Mouse (Mus musculus) heart, embryonic 13.5 days (tissue): ENCODE results near the gene Hrc. TPM values are rescaled to one million over a fixed set of nuclear protein-coding genes. Genes with fewer than 3 reads are reported as not detected.

Experiments
- ATAC-seq: fragments of 200-750 bp; cut with Nextera tagmentation; 2 replicates; pipeline ENCODE4 v1.8.0; 2017; ENCODE audit warnings: moderate TSS enrichment; ENCODE audit not compliant: insufficient number of reproducible peaks, low FRiP score, low TSS enrichment; ENCODE audit errors: extremely low read depth
- H3K27ac ChIP-seq: fragments of 300-500 bp; sonication (generic); replicated peaks from 2 replicates; pipeline ENCODE4 v1.5.1; 2015; ENCODE audit warnings: moderate library complexity, mild to moderate bottlenecking, inconsistent platforms
- H3K27me3 ChIP-seq: fragments of 300-500 bp; sonication (generic); replicated peaks from 2 replicates; pipeline ENCODE4 v1.6.1; 2015; ENCODE audit warnings: mild to moderate bottlenecking, inconsistent platforms
- H3K36me3 ChIP-seq: fragments of 300-500 bp; sonication (generic); 2 replicates; pipeline ENCODE4 v1.6.1; 2015; ENCODE audit warnings: mild to moderate bottlenecking, inconsistent platforms
- H3K4me1 ChIP-seq: fragments of 300-500 bp; sonication (generic); 2 replicates; pipeline ENCODE4 v1.6.1; 2015; ENCODE audit warnings: inconsistent platforms
- H3K4me2 ChIP-seq: fragments of 300-500 bp; sonication (generic); 2 replicates; pipeline ENCODE4 v1.6.1; 2015; ENCODE audit warnings: inconsistent platforms, mild to moderate bottlenecking, moderate library complexity
- H3K4me3 ChIP-seq: fragments of 300-500 bp; sonication (generic); 2 replicates; pipeline ENCODE4 v1.5.1; 2015; ENCODE audit warnings: moderate library complexity, mild to moderate bottlenecking, inconsistent platforms
- H3K9ac ChIP-seq: fragments of 300-500 bp; sonication (generic); 2 replicates; pipeline ENCODE4 v1.6.1; 2015; ENCODE audit warnings: inconsistent platforms, mild to moderate bottlenecking, moderate library complexity
- H3K9me3 ChIP-seq: fragments of 300-500 bp; sonication (generic); 2 replicates; pipeline ENCODE4 v1.6.1; 2016; ENCODE audit warnings: inconsistent platforms
- WGBS: fragments of 180-500 bp; shearing (Covaris S2); methylation state at CpG from one replicate; pipeline ENCODE4 v1.1.7; 2015; ENCODE audit warnings: mixed read lengths; 5-methylcytosine and 5-hydroxymethylcytosine counted together
- polyA plus RNA-seq: library from polyadenylated mRNA; unstranded; fragments of >200 nt; fragmentation: Nextera tagmentation; extraction: Ambion mirVana; gene quantifications from 2 replicates; pipeline ENCODE4 v1.2.1, GENCODE M21; 2015

Hrc gene
- polyA plus RNA-seq, 1 experiment from 2014 or later = 24.2 TPM

- 32% methylated on average over 10 of the region's 10 CpGs for WGBS
- peak overlapping the region; percentile 61; the same call in 1 of the 2 replicates for H3K27ac ChIP-seq
- no peaks in the 10 kb centered on the region for H3K9me3 ChIP-seq
- peaks cover 59% of the 10 kb centered on the region for H3K36me3 ChIP-seq
- H3K4me2 ChIP-seq = no peak overlapping the region
- peak overlapping the region; percentile 33; the same call in 1 of the 2 replicates for H3K9ac ChIP-seq
- no peak for ATAC-seq
- peaks cover 21% of the 10 kb centered on the region for H3K4me1 ChIP-seq
- H3K27me3 ChIP-seq = no peaks in the 10 kb centered on the region
- H3K4me3 ChIP-seq = no peak overlapping the region
Measured at GRCm38 (mm10) chr7:45312686-45313453, 22.2 kb upstream of the Hrc start.

- no peak overlapping the region for H3K4me2 ChIP-seq
- peaks cover 21% of the 10 kb centered on the region for H3K4me1 ChIP-seq
- H3K9ac ChIP-seq = peak overlapping the region; percentile 33; the same call in 1 of the 2 replicates
- H3K9me3 ChIP-seq = no peaks in the 10 kb centered on the region
- no peaks in the 10 kb centered on the region for H3K27me3 ChIP-seq
- H3K4me3 ChIP-seq = no peak overlapping the region
- H3K36me3 ChIP-seq = peaks cover 59% of the 10 kb centered on the region
- ATAC-seq = no peak
- whole genome bisulfite sequencing = 40% methylated on average over 9 of the region's 9 CpGs
- H3K27ac ChIP-seq = peak overlapping the region; percentile 61
Measured at GRCm38 (mm10) chr7:45313495-45313894, 21.6 kb upstream of the Hrc start.

GRCm38 (mm10) chr7:45315182-45315701 lies 19.8 kb upstream of the Hrc start:
- peaks cover 21% of the 10 kb centered on the region for H3K4me1 ChIP-seq
- no peaks in the 10 kb centered on the region for H3K9me3 ChIP-seq
- no peak for ATAC-seq
- 80% methylated on average over 10 of the region's 10 CpGs for WGBS
- H3K27ac ChIP-seq = no peak overlapping the region
- no peak overlapping the region for H3K9ac ChIP-seq
- peaks cover 61% of the 10 kb centered on the region for H3K36me3 ChIP-seq
- no peaks in the 10 kb centered on the region for H3K27me3 ChIP-seq
- no peak overlapping the region for H3K4me3 ChIP-seq
- no peak overlapping the region for H3K4me2 ChIP-seq

GRCm38 (mm10) chr7:45316536-45316935 lies 18.6 kb upstream of the Hrc start:
- H3K27ac ChIP-seq = no peak overlapping the region
- no peaks in the 10 kb centered on the region for H3K9me3 ChIP-seq
- no peaks in the 10 kb centered on the region for H3K27me3 ChIP-seq
- no peak overlapping the region for H3K4me3 ChIP-seq
- H3K9ac ChIP-seq = no peak overlapping the region
- ATAC-seq = no peak
- peaks cover 62% of the 10 kb centered on the region for H3K36me3 ChIP-seq
- 85% methylated on average over 14 of the region's 14 CpGs for WGBS
- H3K4me2 ChIP-seq = no peak overlapping the region
- peaks cover 21% of the 10 kb centered on the region for H3K4me1 ChIP-seq

- Histone ChIP-seq H3K4me2 (no peak overlapping the region), H3K9ac (no peak overlapping the region), H3K27me3 (no peaks in the 10 kb centered on the region), H3K4me3 (no peak overlapping the region), H3K36me3 (peaks cover 88% of the 10 kb centered on the region), H3K27ac (no peak overlapping the region), H3K9me3 (peaks cover 3% of the 10 kb centered on the region; the same call in 1 of the 2 replicates), H3K4me1 (no peaks in the 10 kb centered on the region)
- WGBS = 80% methylated on average over 4 of the region's 4 CpGs
- ATAC-seq = no peak
Measured at GRCm38 (mm10) chr7:45322245-45322644, 12.8 kb upstream of the Hrc start.

- H3K27me3 ChIP-seq = no peaks in the 10 kb centered on the region
- 84% methylated on average over 5 of the region's 5 CpGs for WGBS
- no peak overlapping the region for H3K4me2 ChIP-seq
- H3K4me1 ChIP-seq = 0 out of 2 replicates have a peak, but pooled peaks cover 3% of the 10 kb centered on the region
- peaks cover 3% of the 10 kb centered on the region; the same call in 1 of the 2 replicates for H3K9me3 ChIP-seq
- H3K27ac ChIP-seq = no peak overlapping the region
- H3K4me3 ChIP-seq = no peak overlapping the region
- peaks cover 82% of the 10 kb centered on the region for H3K36me3 ChIP-seq
- no peak for ATAC-seq
- no peak overlapping the region for H3K9ac ChIP-seq
Measured at GRCm38 (mm10) chr7:45323069-45323468, 12.0 kb upstream of the Hrc start.

GRCm38 (mm10) chr7:45325800-45326199 lies 9.3 kb upstream of the Hrc start:
- H3K4me2 ChIP-seq = no peak overlapping the region
- H3K4me1 ChIP-seq = peaks cover 15% of the 10 kb centered on the region
- ATAC-seq = no peak
- H3K9me3 ChIP-seq = peaks cover 3% of the 10 kb centered on the region; the same call in 1 of the 2 replicates
- no peak overlapping the region for H3K9ac ChIP-seq
- H3K27ac ChIP-seq = no peak overlapping the region
- peaks cover 63% of the 10 kb centered on the region for H3K36me3 ChIP-seq
- no peaks in the 10 kb centered on the region for H3K27me3 ChIP-seq
- H3K4me3 ChIP-seq = no peak overlapping the region

- peaks cover 3% of the 10 kb centered on the region; the same call in 1 of the 2 replicates for H3K9me3 ChIP-seq
- no peak for ATAC-seq
- H3K4me3 ChIP-seq = no peak overlapping the region
- WGBS = 52% methylated on average over 13 of the region's 13 CpGs
- H3K4me2 ChIP-seq = peak overlapping the region; percentile 18; the same call in 1 of the 2 replicates
- H3K36me3 ChIP-seq = peaks cover 36% of the 10 kb centered on the region
- H3K4me1 ChIP-seq = peaks cover 41% of the 10 kb centered on the region
- no peaks in the 10 kb centered on the region for H3K27me3 ChIP-seq
- H3K9ac ChIP-seq = peak overlapping the region; percentile 67
- peak overlapping the region; percentile 92 for H3K27ac ChIP-seq
Measured at GRCm38 (mm10) chr7:45328841-45329475, 6.1 kb upstream of the Hrc start.

- Histone ChIP-seq H3K36me3 (peaks cover 13% of the 10 kb centered on the region), H3K4me3 (no peak overlapping the region), H3K27ac (no peak overlapping the region), H3K4me1 (peaks cover 61% of the 10 kb centered on the region), H3K27me3 (no peaks in the 10 kb centered on the region), H3K9ac (no peak overlapping the region), H3K9me3 (no peaks in the 10 kb centered on the region), H3K4me2 (no peak overlapping the region)
- ATAC-seq = no peak
- WGBS = 73% methylated on average over 6 of the region's 6 CpGs
Measured at GRCm38 (mm10) chr7:45331502-45331901, 3.6 kb upstream of the Hrc start.

GRCm38 (mm10) chr7:45332685-45333425 lies 2.2 kb upstream of the Hrc start:
- H3K27ac ChIP-seq = peak overlapping the region; percentile 97
- H3K4me1 ChIP-seq = peaks cover 71% of the 10 kb centered on the region
- peaks cover 5% of the 10 kb centered on the region; the same call in 1 of the 2 replicates for H3K27me3 ChIP-seq
- H3K9me3 ChIP-seq = no peaks in the 10 kb centered on the region
- H3K4me2 ChIP-seq = peak overlapping the region; percentile 85
- peak overlapping the region; percentile 64 for H3K4me3 ChIP-seq
- peak; percentile 38 for ATAC-seq
- peak overlapping the region; percentile 82 for H3K9ac ChIP-seq
- 3% methylated on average over 22 of the region's 22 CpGs for WGBS
- peaks cover 3% of the 10 kb centered on the region; the same call in 1 of the 2 replicates for H3K36me3 ChIP-seq
